Mouse (Mus musculus) megakaryocyte, embryonic 14.5 days (primary cell): Measurements from ENCODE around the gene Zbtb32.

Experiments
- FLI1 ChIP-seq: IDR thresholded peaks from 2 replicates; pipeline ENCODE4 v1.6.1; 2012; ENCODE audit warnings: low read length, inconsistent platforms, mixed read lengths
- GATA1 ChIP-seq: IDR thresholded peaks from 3 replicates; pipeline ENCODE4 v1.6.1; 2012; ENCODE audit warnings: mixed read lengths, low read length, inconsistent platforms, borderline replicate concordance

DNA sequence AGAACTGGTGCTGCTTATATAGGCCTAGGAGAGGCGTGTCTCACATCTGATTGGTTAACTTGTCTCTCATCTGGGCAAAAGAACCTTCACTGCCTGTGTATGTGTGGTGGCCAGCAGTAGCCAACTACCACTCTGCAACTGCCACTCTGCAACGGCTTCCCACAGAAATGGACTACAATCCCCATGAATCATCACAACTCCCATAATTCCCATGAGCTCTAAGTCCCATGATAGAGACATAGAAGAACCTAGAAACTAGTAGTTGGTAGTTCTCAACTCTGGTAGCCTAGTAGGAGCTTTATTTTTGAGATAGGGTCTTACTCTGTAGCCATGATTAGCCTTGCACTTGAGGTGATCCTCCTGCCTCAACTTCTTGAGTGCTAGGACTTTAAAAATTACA is 48.8 kb downstream of the Zbtb32 start:
- TF ChIP-seq GATA1 = no peak
- TF ChIP-seq FLI1 = no peak
